Mouse (Mus musculus): ENCODE results near the gene Yaf2.

DNA sequence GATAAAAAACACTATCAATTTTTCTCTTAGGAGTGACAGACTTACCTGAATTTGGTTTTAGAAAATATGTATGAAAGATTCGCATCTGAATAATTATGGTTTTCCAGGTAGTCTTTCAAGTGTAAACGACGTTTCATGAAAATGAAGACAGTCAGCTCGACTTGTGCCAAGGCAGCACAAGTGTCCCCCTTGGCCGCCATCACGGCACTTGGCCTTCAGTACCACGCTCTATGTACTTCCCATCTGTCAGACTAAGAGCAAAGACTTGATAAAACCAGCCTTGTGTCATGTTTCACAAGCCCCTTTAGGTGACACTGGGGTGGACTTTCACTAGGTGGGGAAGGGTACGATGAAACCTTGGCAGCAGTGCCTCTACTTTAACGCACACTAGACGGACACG, 5.5 kb downstream of the Yaf2 start:
- no peak for TF ChIP-seq CTCF (IDR thresholded peaks at IDR 0.05; ENCODE audit: insufficient read depth, low read length)
- TF ChIP-seq POLR2A (IDR thresholded peaks at IDR 0.05; ENCODE audit: borderline replicate concordance, extremely low read depth, low read depth, low read length): no peak

Measured in lung, adult 2 months (tissue).